ENCODE assay signal across 12 mouse cellular contexts in genomic region chr15:89110147-89110546, GRCm38 (mm10). TPM values are rescaled to one million over a fixed set of nuclear protein-coding genes. Genes with fewer than 3 reads are reported as not detected.
DNase-seq lines count a peak whose midpoint lies in the region; ATAC-seq and TF ChIP-seq lines count a peak whose summit lies in the region.
"Had no signal": no experiment of that assay in that cellular context is flagged by ENCODE, and none has a peak within 500 bp of the region (broad histone marks: within the 10 kb centered on the region; RNA-seq: fewer than 3 reads in every experiment).

No protein-coding gene starts in this region.

- no peak for TF ChIP-seq POLR2A in myocyte (IDR thresholded peaks at IDR 0.05; ENCODE audit: insufficient read length, low read depth)

- no peaks in the 10 kb centered on the region for H3K4me1 ChIP-seq in heart, embryonic 16.5 days (ENCODE audit: control insufficient read depth, insufficient read depth, low read length)
- no peaks in the 10 kb centered on the region for H3K4me1 ChIP-seq in heart, embryonic 10.5 days
- H3K4me1 ChIP-seq: hindbrain, embryonic 13.5 days; lung, embryonic 15.5 days; stomach, embryonic 15.5 days had no signal

- no peak overlapping the region for H3K4me3 ChIP-seq in heart, embryonic 16.5 days (ENCODE audit: low read length)
- no peak overlapping the region for H3K4me3 ChIP-seq in heart, embryonic 10.5 days
- H3K4me3 ChIP-seq in myocyte, result no peak overlapping the region
- H3K4me3 ChIP-seq: hindbrain, embryonic 13.5 days; lung, embryonic 15.5 days; stomach, embryonic 15.5 days had no signal

- no peaks in the 10 kb centered on the region for H3K79me2 ChIP-seq in myocyte (ENCODE audit: control insufficient read depth, insufficient read depth)

- ATAC-seq in heart, embryonic 16.5 days (replicated peaks; ENCODE audit: extremely low read depth, insufficient read depth, low FRiP score), result peak; percentile 58; the same call in 1 of the 2 replicates

- 59% methylated on average over 9 of the region's 9 CpGs for WGBS in heart, embryonic 16.5 days
- WGBS in heart, embryonic 10.5 days, result 81% methylated on average over 9 of the region's 9 CpGs

- H3ac ChIP-seq in myocyte (ENCODE audit: control insufficient read depth, insufficient read length), result no peak overlapping the region

- intact Hi-C loops in left cerebral cortex, postnatal 10 days (cut with DNase I), result no loop called here

- H3K36me3 ChIP-seq in heart, embryonic 16.5 days (ENCODE audit: control insufficient read depth, insufficient read depth), result peaks cover 44% of the 10 kb centered on the region
- H3K36me3 ChIP-seq in heart, embryonic 10.5 days, result peaks cover 91% of the 10 kb centered on the region
- peaks cover 45% of the 10 kb centered on the region for H3K36me3 ChIP-seq in myocyte (ENCODE audit: control insufficient read depth, insufficient read depth)

- no peak for DNase-seq in heart, embryonic 10.5 days (ENCODE audit: low spot score)
- DNase-seq in NIH3T3 (ENCODE audit: low read depth), result peak; percentile 87
- peak; percentile 74 to 79 for DNase-seq in adrenal gland, postnatal 36 days
- no peak for DNase-seq in left cerebral cortex, postnatal 10 days (ENCODE audit: extremely low spot score in 1 of 2, low spot score in 2 of 2)
- no peak for DNase-seq in layer of hippocampus, postnatal 25 days (ENCODE audit: extremely low spot score in 1 of 2, low spot score in 1 of 2)
- DNase-seq: right cerebral cortex, adult 18-20 months had no signal

- no peak overlapping the region for H3K27ac ChIP-seq in heart, embryonic 16.5 days (ENCODE audit: low read length)
- H3K27ac ChIP-seq in heart, embryonic 10.5 days, result no peak overlapping the region
- H3K27ac ChIP-seq: hindbrain, embryonic 13.5 days; kidney, postnatal 0 days; lung, embryonic 15.5 days; stomach, embryonic 15.5 days had no signal

- H3K4me2 ChIP-seq in heart, embryonic 16.5 days (ENCODE audit: low read depth, low read length), result no peak overlapping the region
- peak overlapping the region; percentile 22 for H3K4me2 ChIP-seq in myocyte (ENCODE audit: low read depth)
- H3K4me2 ChIP-seq: hindbrain, embryonic 13.5 days; lung, embryonic 15.5 days; stomach, embryonic 15.5 days had no signal

- no peaks in the 10 kb centered on the region for H3K9me3 ChIP-seq in heart, embryonic 16.5 days (replicated peaks; ENCODE audit: control insufficient read depth, low read length)
- no peaks in the 10 kb centered on the region for H3K9me3 ChIP-seq in heart, embryonic 10.5 days
- H3K9me3 ChIP-seq: hindbrain, embryonic 13.5 days; lung, embryonic 15.5 days; stomach, embryonic 15.5 days had no signal

- H3K27me3 ChIP-seq in heart, embryonic 16.5 days (ENCODE audit: control insufficient read depth, insufficient read depth, low read length), result no peaks in the 10 kb centered on the region
- no peaks in the 10 kb centered on the region for H3K27me3 ChIP-seq in heart, embryonic 10.5 days (ENCODE audit: insufficient read depth, poor library complexity, severe bottlenecking)
- no peaks in the 10 kb centered on the region for H3K27me3 ChIP-seq in myocyte (ENCODE audit: control insufficient read depth, insufficient read depth, insufficient read length)
- H3K27me3 ChIP-seq: hindbrain, embryonic 13.5 days; lung, embryonic 15.5 days; stomach, embryonic 15.5 days had no signal

- H3K9ac ChIP-seq in heart, embryonic 16.5 days (ENCODE audit: low read length), result no peak overlapping the region
- H3K9ac ChIP-seq: hindbrain, embryonic 13.5 days; lung, embryonic 15.5 days; stomach, embryonic 15.5 days had no signal

TF ChIP-seq in myocyte, 11 proteins besides CTCF, POLR2A, EP300 and RAD21:
- TF ChIP-seq SRF (IDR thresholded peaks at IDR 0.05; ENCODE audit: control insufficient read depth, insufficient read length, low read depth) (peak; percentile 13), POLR2AphosphoS2 (IDR thresholded peaks at IDR 0.05; ENCODE audit: insufficient read length, low read depth) (peak; percentile 14), TCF12 (IDR thresholded peaks at IDR 0.05; ENCODE audit: insufficient read depth, poor library complexity, severe bottlenecking) (no peak)

RNA-seq across cellular contexts. Expression of gene Tubgcp6, which starts 12.8 kb away (rescaled TPM):
- 9.1 and 9.8 TPM in 2 replicates for polyA plus RNA-seq in heart, embryonic 16.5 days (2015; fragmentation: Nextera tagmentation; extraction: Ambion mirVana)
- polyA plus RNA-seq in heart, embryonic 10.5 days (2016; fragmentation: Nextera tagmentation; extraction: Ambion mirVana), result 15.4 and 17.1 TPM in 2 replicates
- 10 to 100 TPM; 13.4 to 16.4 TPM for total RNA-seq in adrenal gland, postnatal 36 days (2021)
- 15.0 TPM for polyA plus RNA-seq in myocyte (2012; fragmentation: generic; extraction: Trizol)
- total RNA-seq in left cerebral cortex, postnatal 10 days (2021), result 10 to 100 TPM; 26.3 to 30.3 TPM
- total RNA-seq in layer of hippocampus, postnatal 25 days (2021), result 10 to 100 TPM; 29.0 to 29.9 TPM

RNA-seq across cellular contexts. Expression of gene Hdac10, which starts 18.4 kb away (rescaled TPM):
- polyA plus RNA-seq in heart, embryonic 16.5 days (2015; fragmentation: Nextera tagmentation; extraction: Ambion mirVana), result 16.4 and 19.7 TPM in 2 replicates
- polyA plus RNA-seq in heart, embryonic 10.5 days (2016; fragmentation: Nextera tagmentation; extraction: Ambion mirVana), result 18.5 and 19.0 TPM in 2 replicates
- 10 to 100 TPM in 1 of 2 experiments, 1 to 10 TPM in 1; 9.9 to 14.3 TPM for total RNA-seq in adrenal gland, postnatal 36 days (2021)
- polyA plus RNA-seq in myocyte (2012; fragmentation: generic; extraction: Trizol), result 11.7 TPM
- 10 to 100 TPM; 18.1 to 19.3 TPM for total RNA-seq in left cerebral cortex, postnatal 10 days (2021)
- 10 to 100 TPM; 12.5 to 16.5 TPM for total RNA-seq in layer of hippocampus, postnatal 25 days (2021)

RNA-seq across cellular contexts. Expression of gene Selenoo, which starts 21.3 kb away (rescaled TPM):
- 11.0 and 14.0 TPM in 2 replicates for polyA plus RNA-seq in heart, embryonic 16.5 days (2015; fragmentation: Nextera tagmentation; extraction: Ambion mirVana)
- 9.5 and 11.8 TPM in 2 replicates for polyA plus RNA-seq in heart, embryonic 10.5 days (2016; fragmentation: Nextera tagmentation; extraction: Ambion mirVana)
- total RNA-seq in adrenal gland, postnatal 36 days (2021), result 10 to 100 TPM; 29.8 to 44.9 TPM
- 23.8 TPM for polyA plus RNA-seq in myocyte (2012; fragmentation: generic; extraction: Trizol)
- 10 to 100 TPM; 19.1 to 20.6 TPM for total RNA-seq in left cerebral cortex, postnatal 10 days (2021)
- total RNA-seq in layer of hippocampus, postnatal 25 days (2021), result 10 to 100 TPM; 19.7 to 22.5 TPM

RNA-seq across cellular contexts. Expression of gene Mapk12, which starts 30.4 kb away (rescaled TPM):
- polyA plus RNA-seq in heart, embryonic 16.5 days (2015; fragmentation: Nextera tagmentation; extraction: Ambion mirVana), result 17.7 and 18.4 TPM in 2 replicates
- 25.4 and 26.4 TPM in 2 replicates for polyA plus RNA-seq in heart, embryonic 10.5 days (2016; fragmentation: Nextera tagmentation; extraction: Ambion mirVana)
- total RNA-seq in adrenal gland, postnatal 36 days (2021), result 10 to 100 TPM in 1 of 2 experiments, 1 to 10 TPM in 1; 8.8 to 10.6 TPM
- polyA plus RNA-seq in myocyte (2012; fragmentation: generic; extraction: Trizol), result 35.0 TPM
- total RNA-seq in left cerebral cortex, postnatal 10 days (2021), result 1 to 10 TPM; 5.0 to 5.3 TPM
- total RNA-seq in layer of hippocampus, postnatal 25 days (2021), result 1 to 10 TPM; 2.7 to 5.1 TPM

RNA-seq across cellular contexts. Expression of gene Trabd, which starts 35.2 kb away (rescaled TPM):
- 54.0 and 55.9 TPM in 2 replicates for polyA plus RNA-seq in heart, embryonic 16.5 days (2015; fragmentation: Nextera tagmentation; extraction: Ambion mirVana)
- 63.0 and 67.6 TPM in 2 replicates for polyA plus RNA-seq in heart, embryonic 10.5 days (2016; fragmentation: Nextera tagmentation; extraction: Ambion mirVana)
- 10 to 100 TPM; 41.7 to 43.4 TPM for total RNA-seq in adrenal gland, postnatal 36 days (2021)
- 68.2 TPM for polyA plus RNA-seq in myocyte (2012; fragmentation: generic; extraction: Trizol)
- 10 to 100 TPM; 17.5 TPM for total RNA-seq in left cerebral cortex, postnatal 10 days (2021)
- total RNA-seq in layer of hippocampus, postnatal 25 days (2021), result 10 to 100 TPM; 20.5 to 21.2 TPM

Comparison
In these comparisons a context has a peak if more than half of its experiments do, and no peak if none do; other contexts are left out.
1. DNase-seq: peak in NIH3T3 (single experiment) and adrenal gland, postnatal 36 days (2 of 2); none in heart, embryonic 10.5 days (single experiment), left cerebral cortex, postnatal 10 days (0 of 2) and layer of hippocampus, postnatal 25 days (0 of 2).